Mouse (Mus musculus) embryo, embryonic 10 days (tissue): ENCODE measurements at regions not wholly inside any gene's neighbourhood (a gene's known extent, or its start where the extent isn't known, plus 50 kb on each side); places are given as distances from the start of the nearest gene placed in this dataset.

Experiments used
- DNase-seq: peaks from one replicate; pipeline ENCODE4 v3.0.0-alpha.2; 2015; ENCODE audit warnings: low spot score

- no peak for DNase-seq
Observed at GRCm38 (mm10) chr2:46168488-46168887, 1051.3 kb upstream of the Zeb2 start.

GRCm38 (mm10) chr2:46149848-46150247, 1032.7 kb upstream of the Zeb2 start:
- DNase-seq, result no peak

GRCm38 (mm10) chr2:46119871-46120270, 1002.7 kb upstream of the Zeb2 start:
- DNase-seq, result no peak

- DNase-seq, result no peak
Observed at GRCm38 (mm10) chr2:46106991-46107390, 989.8 kb upstream of the Zeb2 start.

- DNase-seq, result no peak
Observed at GRCm38 (mm10) chr2:46065034-46065802, 948.0 kb upstream of the Zeb2 start.

GRCm38 (mm10) chr2:46055729-46056128, 938.5 kb upstream of the Zeb2 start:
- no peak for DNase-seq

GRCm38 (mm10) chr2:46054902-46055301, 937.7 kb upstream of the Zeb2 start:
- DNase-seq, result no peak

GRCm38 (mm10) chr2:46021854-46022253, 904.7 kb upstream of the Zeb2 start:
- DNase-seq, result no peak

- DNase-seq, result no peak
Observed at GRCm38 (mm10) chr2:46013771-46014269, 896.6 kb upstream of the Zeb2 start.

GRCm38 (mm10) chr2:46012716-46013115, 895.5 kb upstream of the Zeb2 start:
- no peak for DNase-seq

GRCm38 (mm10) chr2:45975157-45975556, 858.0 kb upstream of the Zeb2 start:
- DNase-seq, result no peak

GRCm38 (mm10) chr2:45968635-45969034, 851.4 kb upstream of the Zeb2 start:
- no peak for DNase-seq

- no peak for DNase-seq
Observed at GRCm38 (mm10) chr2:45956792-45957330, 839.7 kb upstream of the Zeb2 start.

GRCm38 (mm10) chr2:45948758-45949157, 831.6 kb upstream of the Zeb2 start:
- no peak for DNase-seq

- DNase-seq, result no peak
Observed at GRCm38 (mm10) chr2:45925791-45926480, 808.7 kb upstream of the Zeb2 start.

- no peak for DNase-seq
Observed at GRCm38 (mm10) chr2:45908871-45909270, 791.7 kb upstream of the Zeb2 start.

- peak; percentile 11 for DNase-seq
Observed at GRCm38 (mm10) chr2:45904623-45905235, 787.5 kb upstream of the Zeb2 start.

- no peak for DNase-seq
Observed at GRCm38 (mm10) chr2:45904090-45904489, 786.9 kb upstream of the Zeb2 start.

- no peak for DNase-seq
Observed at GRCm38 (mm10) chr2:45903350-45903749, 786.2 kb upstream of the Zeb2 start.

GRCm38 (mm10) chr2:45901892-45902291, 784.7 kb upstream of the Zeb2 start:
- no peak for DNase-seq

GRCm38 (mm10) chr2:45884680-45885079, 767.5 kb upstream of the Zeb2 start:
- DNase-seq, result no peak

GRCm38 (mm10) chr2:45878656-45879055, 761.5 kb upstream of the Zeb2 start:
- no peak for DNase-seq

- no peak for DNase-seq
Observed at GRCm38 (mm10) chr2:45859901-45860331, 742.7 kb upstream of the Zeb2 start.
